Mouse (Mus musculus): ENCODE measurements at regions not wholly inside any gene's neighbourhood (a gene's known extent, or its start where the extent isn't known, plus 50 kb on each side); places are given as distances from the start of the nearest gene placed in this dataset.
"Not testable (repeated sequence)": the region's sequence is repeated elsewhere in the genome, so short reads cannot be mapped to it uniquely, and the experiment has no call there.

GRCm38 (mm10) chr6:7120136-7120535 is 164.3 kb downstream of the Sdhaf3 start:
- DNase-seq (ENCODE audit: low spot score), result peak; percentile 43

GRCm38 (mm10) chr6:7133042-7133441 is 177.2 kb downstream of the Sdhaf3 start:
- DNase-seq (ENCODE audit: low spot score), result no peak

- DNase-seq (ENCODE audit: low spot score), result no peak
These were observed 178.3 kb downstream of the Sdhaf3 start for GRCm38 (mm10) chr6:7134062-7134461.

GRCm38 (mm10) chr6:7134888-7135287 is 179.1 kb downstream of the Sdhaf3 start:
- no peak for DNase-seq (ENCODE audit: low spot score)

GRCm38 (mm10) chr6:7181711-7182110 is 225.9 kb downstream of the Sdhaf3 start:
- DNase-seq (ENCODE audit: low spot score), result no peak

GRCm38 (mm10) chr6:7199046-7199599 is 243.3 kb downstream of the Sdhaf3 start:
- DNase-seq (ENCODE audit: low spot score), result no peak

GRCm38 (mm10) chr6:7215880-7216279 is 260.1 kb downstream of the Sdhaf3 start:
- DNase-seq (ENCODE audit: low spot score), result no peak

- DNase-seq (ENCODE audit: low spot score), result no peak
These were observed 296.5 kb downstream of the Sdhaf3 start for GRCm38 (mm10) chr6:7252286-7252685.

GRCm38 (mm10) chr6:7277431-7277830 is 277.2 kb upstream of the Tac1 start:
- DNase-seq (ENCODE audit: low spot score), result no peak

GRCm38 (mm10) chr6:7306956-7307355 is 247.7 kb upstream of the Tac1 start:
- DNase-seq (ENCODE audit: low spot score), result no peak

GRCm38 (mm10) chr6:7313496-7313895 is 241.2 kb upstream of the Tac1 start:
- DNase-seq (ENCODE audit: low spot score), result no peak

GRCm38 (mm10) chr6:7326974-7327373 is 227.7 kb upstream of the Tac1 start:
- DNase-seq (ENCODE audit: low spot score), result no peak

GRCm38 (mm10) chr6:7356634-7357033 is 198.0 kb upstream of the Tac1 start:
- DNase-seq (ENCODE audit: low spot score), result no peak

GRCm38 (mm10) chr6:7367166-7367565 is 187.5 kb upstream of the Tac1 start:
- no peak for DNase-seq (ENCODE audit: low spot score)

GRCm38 (mm10) chr6:7374629-7375028 is 180.1 kb upstream of the Tac1 start:
- DNase-seq (ENCODE audit: low spot score), result no peak

GRCm38 (mm10) chr6:7375851-7376250 is 178.8 kb upstream of the Tac1 start:
- no peak for DNase-seq (ENCODE audit: low spot score)

- no peak for DNase-seq (ENCODE audit: low spot score)
These were observed 176.0 kb upstream of the Tac1 start for GRCm38 (mm10) chr6:7378651-7379050.

- no peak for DNase-seq (ENCODE audit: low spot score)
These were observed 129.9 kb upstream of the Tac1 start for GRCm38 (mm10) chr6:7424731-7425130.

- no peak for DNase-seq (ENCODE audit: low spot score)
These were observed 113.0 kb upstream of the Tac1 start for GRCm38 (mm10) chr6:7441725-7442124.

- DNase-seq (ENCODE audit: low spot score), result not testable (repeated sequence)
These were observed 112.4 kb upstream of the Tac1 start for GRCm38 (mm10) chr6:7442286-7442685.

- DNase-seq (ENCODE audit: low spot score), result no peak
These were observed 98.8 kb upstream of the Tac1 start for GRCm38 (mm10) chr6:7455881-7456280.

- DNase-seq (ENCODE audit: low spot score), result no peak
These were observed 90.8 kb upstream of the Tac1 start for GRCm38 (mm10) chr6:7463896-7464295.

- no peak for DNase-seq (ENCODE audit: low spot score)
These were observed 90.3 kb upstream of the Tac1 start for GRCm38 (mm10) chr6:7464346-7464745.

- no peak for DNase-seq (ENCODE audit: low spot score)
These were observed 82.2 kb upstream of the Tac1 start for GRCm38 (mm10) chr6:7472366-7473026.
